Mouse (Mus musculus) kidney, adult 2 months (tissue): Measurements from ENCODE around the gene Zfp626.

Experiments
- CTCF ChIP-seq: fragments of 200-500 bp; conservative IDR thresholded peaks from 2 replicates; pipeline ENCODE4 v1.5.1; 2011; ENCODE audit warnings: low read depth, mild to moderate bottlenecking, control low read depth, low read length, moderate library complexity, mixed read lengths; ENCODE audit not compliant: insufficient read depth, insufficient read length
- POLR2A ChIP-seq: fragments of 200-500 bp; IDR thresholded peaks from one replicate; pipeline ENCODE4 v1.6.1; 2011; ENCODE audit warnings: low read depth, low read length, control low read depth

GRCm38 (mm10) chr7:27802986-27803385 lies 4.0 kb upstream of the Zfp626 start:
- TF ChIP-seq POLR2A (no peak), CTCF (no peak)
